Mouse (Mus musculus) forebrain, embryonic 11.5 days (tissue): Measurements from ENCODE around the gene Mllt3. TPM values are rescaled to one million over a fixed set of nuclear protein-coding genes. Genes with fewer than 3 reads are reported as not detected.

ENCODE experiments used
- ATAC-seq: fragments of 200-750 bp; cut with Nextera tagmentation; replicated peaks from 2 replicates; pipeline ENCODE4 v1.8.0; 2017; ENCODE audit warnings: moderate TSS enrichment; ENCODE audit not compliant: low FRiP score
- DNase-seq: peaks from one replicate; pipeline ENCODE4 v3.0.0-alpha.2; 2017; ENCODE audit warnings: low spot score
- H3K27ac ChIP-seq: fragments of 300-500 bp; sonication (generic); 2 replicates; pipeline ENCODE4 v1.5.1; 2014; ENCODE audit warnings: low read depth, low read length
- H3K27me3 ChIP-seq: fragments of 300-500 bp; sonication (generic); 2 replicates; pipeline ENCODE4 v1.6.1; 2014; ENCODE audit warnings: mild to moderate bottlenecking, low read length, mixed read lengths; ENCODE audit not compliant: control insufficient read depth, insufficient read depth
- H3K36me3 ChIP-seq: fragments of 300-500 bp; sonication (generic); 2 replicates; pipeline ENCODE4 v1.6.1; 2014; ENCODE audit warnings: mild to moderate bottlenecking, low read length, moderate library complexity, mixed read lengths; ENCODE audit not compliant: control insufficient read depth, insufficient read depth
- H3K4me1 ChIP-seq: fragments of 300-500 bp; sonication (generic); replicated peaks from 2 replicates; pipeline ENCODE4 v1.6.1; 2014; ENCODE audit warnings: low read length, mixed read lengths; ENCODE audit not compliant: control insufficient read depth, insufficient read depth
- H3K4me2 ChIP-seq: fragments of 300-500 bp; sonication (generic); 2 replicates; pipeline ENCODE4 v1.6.1; 2014; ENCODE audit warnings: low read depth, mild to moderate bottlenecking, low read length, moderate library complexity, mixed read lengths; ENCODE audit not compliant: severe bottlenecking
- H3K4me3 ChIP-seq: fragments of 300-500 bp; sonication (generic); 2 replicates; pipeline ENCODE4 v1.5.1; 2014; ENCODE audit warnings: low read depth, low read length
- H3K9ac ChIP-seq: fragments of 300-500 bp; sonication (generic); 2 replicates; pipeline ENCODE4 v1.6.1; 2014; ENCODE audit warnings: low read length
- H3K9me3 ChIP-seq: fragments of 300-500 bp; sonication (generic); 2 replicates; pipeline ENCODE4 v1.6.1; 2016; ENCODE audit warnings: low read length, mixed read lengths; ENCODE audit not compliant: control insufficient read depth
- WGBS: fragments of 180-500 bp; shearing (Covaris S2); extraction: QIAGEN DNeasy Blood & Tissue Kit; methylation state at CpG from one replicate; pipeline ENCODE4 v1.1.7; 2014; 5-methylcytosine and 5-hydroxymethylcytosine counted together
- polyA plus RNA-seq: library from polyadenylated mRNA; unstranded; fragments of >200 nt; fragmentation: Nextera tagmentation; extraction: Ambion mirVana; gene quantifications from 2 replicates; pipeline ENCODE4 v1.2.1, GENCODE M21; 2014

The Mllt3 gene
- polyA plus RNA-seq, 1 experiment from 2014 or later = 70.8 TPM

DNA sequence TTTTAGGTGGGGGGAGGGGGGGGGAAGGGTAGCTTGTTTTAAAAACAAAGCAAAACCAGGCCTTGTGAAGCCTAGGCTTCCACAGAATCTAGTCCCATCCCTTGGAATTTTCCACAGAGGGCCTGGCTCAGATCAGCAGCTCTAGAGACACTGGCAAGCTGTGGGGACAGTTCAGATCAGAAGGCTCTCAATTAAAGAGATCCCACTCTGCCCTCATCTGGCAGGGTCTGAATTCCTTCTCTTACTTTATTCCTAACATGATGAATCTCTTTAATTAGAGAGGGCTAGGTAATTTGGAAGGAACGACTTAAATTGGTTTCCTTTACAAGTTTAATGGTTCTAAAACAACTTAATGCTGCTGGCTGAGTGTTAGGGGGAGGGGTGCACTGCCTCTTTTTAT is 132.0 kb downstream of the Mllt3 start:
- no peaks in the 10 kb centered on the region for H3K36me3 ChIP-seq
- H3K4me2 ChIP-seq = no peak overlapping the region
- no peaks in the 10 kb centered on the region for H3K9me3 ChIP-seq
- H3K4me3 ChIP-seq = no peak overlapping the region
- no peaks in the 10 kb centered on the region for H3K4me1 ChIP-seq
- DNase-seq (no peak), ATAC-seq (0 out of 2 replicates have a peak, but pooled peaks have one; percentile 56)
- no peaks in the 10 kb centered on the region for H3K27me3 ChIP-seq
- WGBS = 17% methylated on average over 1 of the region's 1 CpGs
- H3K27ac ChIP-seq = no peak overlapping the region
- H3K9ac ChIP-seq = no peak overlapping the region

DNA sequence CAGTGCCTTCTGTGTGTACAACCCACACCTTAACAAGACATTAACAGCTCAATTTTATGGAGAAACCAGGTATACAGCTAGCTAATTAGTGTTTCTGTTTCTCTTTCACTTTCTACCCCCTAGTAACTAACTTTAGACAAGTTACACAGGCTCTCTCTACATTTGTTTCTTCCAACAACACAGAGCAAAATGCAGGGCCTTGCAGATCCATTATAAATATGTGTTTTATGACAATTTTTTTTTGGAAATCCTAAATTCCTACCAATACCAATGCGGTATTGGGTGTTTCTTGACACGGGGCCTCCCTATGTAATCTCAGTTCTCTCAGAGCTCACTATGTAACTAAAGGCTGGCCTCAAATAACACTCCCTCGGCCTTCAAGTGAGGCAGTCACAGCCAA is 139.7 kb downstream of the Mllt3 start:
- Histone ChIP-seq H3K27ac (no peak overlapping the region), H3K36me3 (no peaks in the 10 kb centered on the region), H3K9me3 (no peaks in the 10 kb centered on the region), H3K4me1 (no peaks in the 10 kb centered on the region), H3K4me3 (no peak overlapping the region), H3K27me3 (no peaks in the 10 kb centered on the region), H3K9ac (no peak overlapping the region), H3K4me2 (no peak overlapping the region)
- DNase-seq (no peak), ATAC-seq (no peak)
- 92% methylated on average over 3 of the region's 3 CpGs for WGBS

DNA sequence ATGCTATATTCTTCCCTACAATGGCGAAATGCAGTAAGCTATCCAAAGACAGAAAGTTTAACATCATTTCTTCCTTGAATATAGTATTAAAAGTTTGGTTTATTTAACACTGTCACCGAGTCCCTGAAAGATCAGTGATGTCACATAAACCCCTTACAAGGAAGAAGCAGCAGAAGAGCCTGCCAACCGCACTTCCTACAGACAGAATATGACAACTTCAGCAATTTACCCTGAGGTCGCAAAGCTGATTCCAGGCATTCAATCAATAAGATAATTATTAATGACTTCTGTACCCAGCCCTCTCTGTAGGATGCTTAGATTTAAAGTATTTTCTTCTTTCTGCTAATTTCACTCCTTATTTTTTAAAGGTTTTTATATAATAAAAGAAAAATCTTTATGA is 140.2 kb downstream of the Mllt3 start:
- ATAC-seq (no peak), DNase-seq (no peak)
- Histone ChIP-seq H3K4me3 (no peak overlapping the region), H3K9ac (no peak overlapping the region), H3K36me3 (no peaks in the 10 kb centered on the region), H3K27ac (no peak overlapping the region), H3K4me2 (no peak overlapping the region), H3K4me1 (no peaks in the 10 kb centered on the region), H3K27me3 (no peaks in the 10 kb centered on the region), H3K9me3 (no peaks in the 10 kb centered on the region)
- WGBS = 86% methylated on average over 4 of the region's 4 CpGs

DNA sequence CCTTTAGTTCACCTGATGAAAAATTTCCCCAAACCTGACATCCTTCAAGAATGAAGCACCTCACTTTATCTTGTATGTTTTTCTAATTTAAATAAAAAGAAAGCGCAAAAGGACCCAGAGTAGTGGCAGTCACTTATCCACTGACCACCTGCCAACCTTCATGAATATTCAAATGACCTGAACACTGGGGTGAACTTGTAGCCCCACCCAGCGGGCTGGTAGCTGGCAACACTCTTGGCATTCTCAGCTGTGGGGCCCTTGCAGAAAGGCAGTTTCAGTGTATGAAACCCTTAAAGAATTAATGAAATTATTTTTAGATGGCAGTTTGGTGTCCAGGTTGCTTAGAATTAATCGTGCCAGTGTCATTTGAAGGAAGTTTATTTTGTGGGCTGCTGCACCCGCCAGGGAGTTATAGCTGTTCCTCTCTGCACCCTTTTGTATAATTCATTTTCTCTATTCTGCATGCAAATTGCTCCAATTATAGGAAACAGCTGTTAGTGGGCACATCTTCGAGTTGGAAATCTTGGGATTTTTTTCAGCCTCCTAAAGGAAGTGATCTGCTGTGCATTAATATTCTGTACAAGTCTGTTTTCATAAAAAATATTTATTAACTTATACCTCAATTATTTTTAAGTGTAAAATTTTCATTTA is 149.8 kb downstream of the Mllt3 start:
- Histone ChIP-seq H3K27ac (no peak overlapping the region), H3K4me1 (peaks cover 4% of the 10 kb centered on the region; the same call in 1 of the 2 replicates), H3K9ac (no peak overlapping the region), H3K4me2 (no peak overlapping the region), H3K27me3 (no peaks in the 10 kb centered on the region), H3K9me3 (no peaks in the 10 kb centered on the region), H3K36me3 (no peaks in the 10 kb centered on the region), H3K4me3 (no peak overlapping the region)
- ATAC-seq = peak; percentile 79
- WGBS = 66% methylated on average over 5 of the region's 5 CpGs
- DNase-seq = no peak

DNA sequence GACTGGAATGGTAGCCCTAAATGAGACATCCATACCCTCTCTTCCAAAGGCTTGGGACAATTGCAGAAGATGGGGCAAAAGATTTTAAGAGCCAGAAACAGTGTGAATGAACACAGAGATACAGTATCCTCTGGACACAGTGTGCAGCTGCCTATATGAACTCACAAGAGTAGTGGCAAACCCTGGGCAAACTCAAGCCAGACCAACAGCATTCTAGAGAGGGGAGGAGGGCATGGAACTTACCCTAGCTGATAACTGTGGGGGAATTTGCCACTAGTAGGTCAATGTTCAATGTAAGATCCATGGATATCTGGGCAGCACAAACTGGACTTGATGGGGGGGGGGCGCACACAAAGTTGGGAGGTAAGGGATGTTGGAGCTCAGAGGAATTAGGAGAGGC is 151.2 kb downstream of the Mllt3 start:
- DNase-seq (no peak), ATAC-seq (no peak)
- Histone ChIP-seq H3K36me3 (no peaks in the 10 kb centered on the region), H3K27me3 (no peaks in the 10 kb centered on the region), H3K27ac (no peak overlapping the region), H3K4me1 (peaks cover 4% of the 10 kb centered on the region; the same call in 1 of the 2 replicates), H3K4me3 (no peak overlapping the region), H3K4me2 (no peak overlapping the region), H3K9me3 (no peaks in the 10 kb centered on the region), H3K9ac (no peak overlapping the region)
- 96% methylated on average over 1 of the region's 1 CpGs for WGBS

DNA sequence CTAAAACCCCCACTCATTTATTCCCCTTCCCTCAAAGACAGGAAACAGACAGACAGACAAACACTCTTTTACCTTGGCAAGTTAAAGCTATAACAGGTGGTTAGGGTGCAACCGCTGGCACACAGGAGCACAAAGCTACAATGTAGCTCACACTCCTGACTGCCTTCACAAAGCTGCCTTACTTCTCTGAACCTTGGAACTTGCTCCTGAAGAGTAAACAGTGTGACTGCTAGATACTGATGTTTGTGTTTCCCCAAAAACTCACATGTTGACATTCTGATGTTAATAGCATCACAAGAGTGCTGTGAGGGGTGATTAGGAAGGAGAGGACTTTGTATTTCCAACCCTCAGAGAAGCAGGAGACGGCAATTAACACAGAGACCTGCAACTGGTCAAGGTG is 151.6 kb downstream of the Mllt3 start:
- Histone ChIP-seq H3K4me1 (peaks cover 4% of the 10 kb centered on the region; the same call in 1 of the 2 replicates), H3K36me3 (no peaks in the 10 kb centered on the region), H3K9me3 (no peaks in the 10 kb centered on the region), H3K4me2 (no peak overlapping the region), H3K27ac (no peak overlapping the region), H3K4me3 (no peak overlapping the region), H3K9ac (no peak overlapping the region), H3K27me3 (no peaks in the 10 kb centered on the region)
- DNase-seq (no peak), ATAC-seq (no peak)
- WGBS = 92% methylated on average over 2 of the region's 2 CpGs

DNA sequence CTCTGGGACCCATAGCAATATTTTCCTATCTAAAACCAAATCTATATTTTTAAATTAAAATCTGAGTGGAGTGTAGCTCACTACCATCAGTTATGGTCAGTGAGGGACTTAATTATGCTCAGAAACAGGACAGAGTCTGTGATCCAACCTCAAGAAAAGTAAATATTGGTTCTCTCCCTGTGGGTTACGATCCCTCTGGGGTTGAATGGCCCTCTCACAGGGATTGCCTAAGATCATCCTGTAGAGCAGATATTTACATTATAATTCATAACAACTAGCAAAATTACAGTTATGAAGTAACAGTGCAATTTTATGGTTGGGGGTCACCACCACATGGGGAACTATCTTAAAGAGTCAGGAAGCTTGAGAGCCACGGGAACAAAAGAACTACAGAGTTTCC is 152.9 kb downstream of the Mllt3 start:
- no peak overlapping the region for H3K4me2 ChIP-seq
- no peaks in the 10 kb centered on the region for H3K27me3 ChIP-seq
- ATAC-seq = no peak
- H3K27ac ChIP-seq = no peak overlapping the region
- no peaks in the 10 kb centered on the region for H3K9me3 ChIP-seq
- no peaks in the 10 kb centered on the region for H3K36me3 ChIP-seq
- no peak for DNase-seq
- no peak overlapping the region for H3K4me3 ChIP-seq
- WGBS = 88% methylated on average over 2 of the region's 2 CpGs
- peaks cover 4% of the 10 kb centered on the region; the same call in 1 of the 2 replicates for H3K4me1 ChIP-seq
- no peak overlapping the region for H3K9ac ChIP-seq

DNA sequence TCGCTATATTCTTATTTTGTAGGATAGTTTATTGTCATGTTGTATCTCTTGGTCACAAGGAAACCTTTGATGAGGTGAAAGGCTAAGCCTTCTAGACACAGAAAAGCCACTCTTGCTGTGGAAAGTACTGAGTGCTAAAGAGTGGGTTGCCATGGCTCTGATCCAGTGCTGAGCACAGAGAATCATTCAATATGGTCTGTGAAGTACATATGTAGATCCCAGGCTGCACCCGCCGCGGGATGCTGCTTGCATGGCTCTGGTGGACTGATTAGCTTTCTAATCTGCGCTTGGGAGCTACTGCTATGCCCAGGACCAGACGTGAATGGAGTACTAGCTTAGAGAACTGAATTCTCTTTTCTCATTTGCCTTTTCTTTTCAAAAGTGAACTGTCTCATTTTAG is 154.5 kb downstream of the Mllt3 start:
- 85% methylated on average over 6 of the region's 6 CpGs for WGBS
- Histone ChIP-seq H3K27ac (no peak overlapping the region), H3K9ac (no peak overlapping the region), H3K27me3 (no peaks in the 10 kb centered on the region), H3K4me2 (no peak overlapping the region), H3K4me1 (peaks cover 4% of the 10 kb centered on the region; the same call in 1 of the 2 replicates), H3K36me3 (no peaks in the 10 kb centered on the region), H3K4me3 (no peak overlapping the region), H3K9me3 (no peaks in the 10 kb centered on the region)
- DNase-seq (no peak), ATAC-seq (no peak)

DNA sequence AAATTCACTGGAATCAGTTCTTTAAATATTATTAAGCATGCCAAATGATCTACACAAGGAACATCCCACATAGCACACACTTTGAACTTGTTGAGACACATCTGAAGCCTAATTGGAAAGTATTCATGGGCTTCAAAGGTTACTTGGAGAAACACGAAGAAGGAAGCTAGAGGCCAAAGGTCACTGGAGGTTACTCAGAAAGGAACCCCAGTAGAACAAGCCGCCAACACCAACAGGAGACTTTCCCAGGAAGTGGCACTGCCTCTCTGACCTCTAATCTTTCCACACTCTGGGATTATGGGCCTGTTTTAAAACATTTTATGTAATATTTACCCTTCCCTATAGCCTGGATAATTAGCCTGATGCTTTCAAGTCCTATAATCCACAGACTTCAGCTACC is 162.6 kb downstream of the Mllt3 start:
- DNase-seq = no peak
- Histone ChIP-seq H3K36me3 (no peaks in the 10 kb centered on the region), H3K27me3 (no peaks in the 10 kb centered on the region), H3K9ac (no peak overlapping the region), H3K27ac (no peak overlapping the region), H3K4me1 (no peaks in the 10 kb centered on the region), H3K9me3 (no peaks in the 10 kb centered on the region), H3K4me2 (no peak overlapping the region), H3K4me3 (no peak overlapping the region)
- WGBS = 45% methylated on average over 2 of the region's 2 CpGs
- no peak for ATAC-seq
